Mouse (Mus musculus): ENCODE data around the gene Ccnyl1.
A peak's percentile ranks its signal among the peaks of the same experiment; 100 is the strongest.
"Not testable (repeated sequence)": the region's sequence is repeated elsewhere in the genome, so short reads cannot be mapped to it uniquely, and the experiment has no call there.

Ccnyl1 gene

GRCm38 (mm10) chr1:64690213-64691013 is at the start of gene Ccnyl1:
Gene Ccnyl1 (plus strand): TSS chr1:64690455.
- DNase-seq = peak; percentile 99

DNA sequence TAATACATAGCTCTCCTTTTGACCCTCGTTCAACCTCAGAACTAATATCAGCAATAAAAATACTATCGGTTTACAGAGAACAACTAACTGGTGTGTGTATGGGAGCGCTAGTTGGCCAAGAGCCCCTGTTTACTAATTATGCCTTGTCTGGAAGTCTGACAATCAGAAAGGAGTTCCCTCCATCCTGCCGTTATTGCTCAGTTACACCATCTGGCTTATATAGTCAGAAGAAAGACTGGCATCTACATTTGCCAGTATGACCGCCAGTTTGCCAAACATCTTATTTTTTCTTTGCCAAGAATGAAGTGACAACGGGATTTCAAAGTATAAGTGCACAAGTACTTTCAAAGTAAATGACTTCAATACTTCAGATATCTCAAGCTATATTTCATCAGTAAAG is 49.2 kb upstream of the Ccnyl1 start:
- no peak for DNase-seq

- DNase-seq = not testable (repeated sequence)
These were observed 47.7 kb upstream of the Ccnyl1 start for GRCm38 (mm10) chr1:64642541-64642940.

- no peak for DNase-seq
These were observed 45.7 kb upstream of the Ccnyl1 start for GRCm38 (mm10) chr1:64644513-64644912.

DNA sequence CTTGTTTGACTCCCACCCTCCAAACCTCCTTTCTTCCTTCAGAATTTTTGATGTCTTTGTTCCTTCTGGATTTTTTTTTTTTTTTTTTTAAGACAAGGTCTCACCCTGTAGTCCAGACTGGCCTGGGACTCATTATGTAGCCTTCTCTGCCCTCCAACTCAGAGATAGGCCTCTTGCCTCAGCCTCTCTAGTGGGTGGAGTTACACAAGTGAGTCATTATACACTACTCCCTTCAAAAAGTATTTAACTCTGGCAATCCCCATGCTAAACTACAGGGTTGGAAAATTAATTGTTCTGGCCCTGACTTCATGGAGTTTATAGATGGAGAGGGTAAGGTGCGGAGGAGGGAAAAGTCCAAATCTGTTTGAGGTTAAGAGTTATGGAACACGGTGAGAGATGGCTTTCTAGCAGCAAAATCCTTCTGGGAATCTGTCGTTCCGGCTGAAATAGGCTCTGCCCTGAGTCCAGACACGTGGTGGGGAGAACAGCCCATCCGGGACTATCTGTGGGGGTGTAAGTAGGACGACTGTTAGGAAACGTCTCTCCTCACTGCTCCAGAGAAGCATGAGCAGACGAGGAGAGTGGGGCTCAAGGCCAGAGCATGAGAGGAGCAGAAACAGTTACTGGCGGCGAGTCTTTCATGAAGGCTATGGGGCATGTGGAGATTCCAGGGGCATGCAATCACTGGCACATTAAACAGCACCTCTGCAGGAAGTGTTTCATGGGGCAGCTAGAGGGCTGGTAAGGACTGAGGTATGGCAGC is 40.7 kb upstream of the Ccnyl1 start:
- no peak for DNase-seq

- no peak for DNase-seq
These were observed 36.6 kb upstream of the Ccnyl1 start for GRCm38 (mm10) chr1:64653701-64654100.

DNA sequence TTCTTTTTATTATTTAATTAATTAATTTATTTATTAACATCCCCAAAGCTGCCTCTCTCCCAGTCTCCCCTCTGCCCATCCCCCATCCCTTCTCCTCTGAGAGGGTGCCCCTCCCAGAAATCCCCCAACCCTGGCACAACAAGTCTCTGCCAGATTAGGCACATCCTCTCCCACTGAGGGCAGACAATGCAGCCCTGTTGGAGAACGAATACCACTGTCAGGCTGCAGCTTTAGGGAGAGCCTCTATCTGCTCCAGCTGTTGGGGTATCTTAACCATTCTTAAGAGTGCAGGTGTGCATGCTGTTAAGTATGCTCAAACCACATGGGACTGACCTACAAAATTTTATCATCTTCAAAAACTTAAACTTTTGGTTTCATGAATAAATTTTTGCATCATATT is 34.8 kb upstream of the Ccnyl1 start:
- DNase-seq = no peak

- DNase-seq = no peak
These were observed 33.7 kb upstream of the Ccnyl1 start for GRCm38 (mm10) chr1:64656423-64657129.

DNA sequence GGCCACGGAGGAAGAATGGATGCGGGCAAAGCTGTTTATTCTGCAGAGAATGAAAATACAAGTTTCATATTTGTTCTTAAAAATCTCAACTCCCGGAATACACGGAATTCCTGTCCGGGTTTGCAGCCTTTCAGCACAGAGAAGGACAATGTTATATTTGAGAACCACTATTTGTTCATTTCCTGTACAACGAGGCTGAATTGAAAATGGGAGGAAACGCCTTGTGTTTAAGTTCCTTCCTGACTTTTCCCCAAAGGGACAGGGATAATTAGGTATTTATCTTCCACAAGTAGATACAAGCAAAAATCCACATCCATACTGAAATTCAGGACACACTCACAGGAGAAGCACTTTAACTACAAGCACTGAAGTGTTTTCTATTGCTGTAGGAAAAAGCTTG is 31.4 kb upstream of the Ccnyl1 start:
- DNase-seq = no peak

- no peak for DNase-seq
These were observed 23.1 kb upstream of the Ccnyl1 start for GRCm38 (mm10) chr1:64667111-64667633.

DNA sequence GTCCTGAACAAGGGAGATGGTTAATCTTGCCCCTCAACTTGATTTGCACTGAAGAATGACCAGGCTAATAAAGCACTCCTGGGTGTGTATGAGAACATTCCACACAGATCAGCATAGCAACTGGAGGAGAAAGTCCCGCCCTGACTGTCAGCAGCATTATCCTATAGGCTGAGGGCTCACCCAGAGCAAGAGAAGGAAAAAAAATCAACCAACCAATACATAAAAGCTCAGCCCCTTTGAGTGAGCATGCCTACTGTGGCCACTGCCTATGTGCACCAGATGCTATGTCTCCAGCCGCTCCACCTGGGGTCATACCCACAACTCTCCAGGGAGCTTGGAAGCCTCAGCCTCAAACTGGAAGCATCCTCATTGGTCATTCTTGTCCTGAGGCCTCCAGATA is 20.8 kb upstream of the Ccnyl1 start:
- DNase-seq = no peak

DNA sequence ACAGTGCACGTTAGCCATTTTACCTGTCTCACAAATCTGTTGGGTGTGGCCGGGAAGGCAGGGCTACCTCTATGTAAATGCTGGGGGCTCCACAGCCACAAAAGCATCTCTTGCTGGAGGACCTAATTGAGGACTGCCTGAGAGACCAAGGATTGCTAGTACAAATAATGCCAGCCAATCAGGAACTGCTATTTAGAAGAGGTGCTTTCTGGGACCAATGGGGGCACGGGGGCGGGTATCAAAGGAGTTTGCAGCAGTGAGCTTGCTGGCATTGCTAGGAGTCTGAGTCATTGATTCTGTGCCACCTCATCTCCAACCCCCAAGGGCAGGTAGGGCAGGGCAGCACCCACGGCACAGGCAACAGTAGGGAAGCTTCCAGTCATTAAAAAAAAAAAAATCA is 16.3 kb upstream of the Ccnyl1 start:
- no peak for DNase-seq

DNA sequence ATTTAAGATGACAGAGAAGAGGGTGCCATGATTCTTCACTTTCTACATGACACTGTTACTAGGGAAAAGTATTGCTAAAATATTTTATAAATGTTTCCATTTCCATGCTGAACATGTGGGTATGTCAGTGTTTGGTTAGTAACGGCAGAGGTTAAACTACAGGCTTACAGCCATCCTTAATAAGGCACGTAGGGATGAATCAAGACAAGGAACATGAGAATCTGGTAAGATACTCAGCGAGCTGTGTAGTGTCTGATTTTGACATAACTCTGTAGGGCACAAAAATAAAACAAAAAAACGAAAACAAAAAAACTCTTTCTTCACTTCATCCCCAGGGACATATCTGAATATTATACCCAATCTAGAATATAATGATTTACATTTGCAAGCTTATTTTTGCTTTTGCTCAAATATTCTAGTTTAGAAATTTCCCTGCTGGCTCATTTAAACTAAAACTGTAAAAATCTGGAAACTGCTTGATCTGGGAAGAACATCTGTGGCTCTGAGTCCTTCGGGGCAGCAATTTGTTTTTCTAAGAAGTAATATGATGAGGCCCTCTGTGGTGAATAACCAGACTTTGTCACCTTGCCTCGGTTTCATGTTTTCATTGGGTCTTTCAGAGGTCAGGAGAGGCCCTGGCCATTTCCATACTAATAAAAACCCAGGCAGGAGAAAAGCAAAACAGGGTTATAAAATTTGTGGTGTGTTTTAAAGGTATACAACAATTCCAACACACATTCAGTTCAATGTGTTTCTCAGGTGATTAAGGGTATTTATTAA is 14.0 kb upstream of the Ccnyl1 start:
- DNase-seq = no peak

- DNase-seq = no peak
These were observed 8.8 kb upstream of the Ccnyl1 start for GRCm38 (mm10) chr1:64681499-64681898.

DNA sequence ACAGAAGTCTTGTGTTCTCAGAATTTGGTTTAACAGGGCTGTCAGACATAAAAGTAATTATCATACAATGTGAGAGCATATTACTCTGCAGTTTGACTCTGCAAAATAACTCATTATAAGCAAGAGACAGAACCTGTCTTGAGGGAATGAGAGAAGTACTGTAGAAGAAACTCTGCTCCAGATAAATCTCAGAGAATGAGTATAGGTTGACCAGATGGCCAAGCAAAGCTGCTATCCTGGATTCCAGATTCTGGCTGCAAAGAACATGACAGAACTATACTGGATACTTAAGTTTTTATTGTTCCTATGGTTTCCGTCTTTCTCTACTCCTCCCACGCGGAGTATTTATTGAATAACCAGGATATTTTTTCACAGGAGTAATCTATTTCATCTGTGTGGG is 7.2 kb upstream of the Ccnyl1 start:
- no peak for DNase-seq

DNA sequence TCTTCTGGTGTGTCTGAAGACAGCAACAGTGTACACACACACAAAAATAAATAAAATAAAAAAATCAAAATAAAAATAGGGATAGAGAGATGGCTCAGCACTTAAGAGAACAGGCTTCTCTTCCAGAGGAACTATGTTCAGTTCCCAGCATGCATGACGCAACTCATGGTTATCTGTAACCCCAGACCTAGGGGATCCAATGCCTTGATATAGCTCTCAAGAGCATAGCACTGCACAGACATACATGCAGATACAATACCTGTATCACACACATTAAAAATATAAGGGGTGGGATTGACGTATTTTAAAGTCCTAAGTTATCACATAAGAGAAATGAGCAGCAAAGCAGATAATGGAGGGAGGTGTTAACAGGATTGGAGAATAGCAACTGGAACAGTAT is 5.8 kb upstream of the Ccnyl1 start:
- no peak for DNase-seq

DNA sequence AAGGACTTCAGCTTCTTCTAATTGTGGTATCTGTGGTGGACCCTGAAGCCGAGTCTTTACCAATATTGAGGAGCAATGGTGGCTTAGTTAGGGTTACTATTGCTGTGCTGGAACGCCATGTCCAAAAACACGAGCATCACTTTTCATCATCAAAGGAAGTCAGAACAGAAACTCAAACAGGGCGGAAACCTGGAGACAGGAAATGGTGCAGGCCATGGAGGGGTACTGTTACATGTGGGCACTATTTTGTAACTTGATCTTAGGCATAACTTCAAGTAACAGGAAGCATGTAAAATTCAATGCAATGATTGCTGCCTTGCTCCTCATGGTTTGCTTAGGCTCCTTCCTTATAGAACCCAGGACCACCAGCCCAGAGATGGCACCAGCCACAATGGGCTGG is 2.2 kb upstream of the Ccnyl1 start:
- DNase-seq = no peak

- DNase-seq = no peak
These were observed 568 bp upstream of the Ccnyl1 start for GRCm38 (mm10) chr1:64689561-64690212.

DNA sequence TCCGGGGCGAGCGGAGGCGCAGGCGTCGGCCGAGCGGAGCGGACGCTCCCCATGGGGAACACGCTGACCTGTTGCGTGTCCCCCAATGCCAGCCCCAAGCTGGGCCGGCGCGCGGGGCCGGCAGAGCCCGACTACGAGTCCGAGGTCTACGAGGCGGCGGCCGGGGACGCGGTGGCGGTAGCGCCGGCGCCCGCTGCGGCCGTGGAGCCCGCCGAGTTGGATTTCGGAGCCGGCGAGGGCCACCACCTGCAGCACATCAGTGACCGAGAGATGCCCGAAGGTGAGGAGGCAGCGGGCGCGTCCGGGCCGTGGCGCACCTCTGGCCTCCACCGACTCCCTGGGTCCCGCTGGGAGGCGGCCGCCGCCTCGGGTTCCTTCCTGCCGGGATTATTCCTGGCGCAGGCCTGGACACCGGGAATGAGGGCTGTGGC is 881 bp downstream of the Ccnyl1 start:
- peak; percentile 44 for DNase-seq

DNA sequence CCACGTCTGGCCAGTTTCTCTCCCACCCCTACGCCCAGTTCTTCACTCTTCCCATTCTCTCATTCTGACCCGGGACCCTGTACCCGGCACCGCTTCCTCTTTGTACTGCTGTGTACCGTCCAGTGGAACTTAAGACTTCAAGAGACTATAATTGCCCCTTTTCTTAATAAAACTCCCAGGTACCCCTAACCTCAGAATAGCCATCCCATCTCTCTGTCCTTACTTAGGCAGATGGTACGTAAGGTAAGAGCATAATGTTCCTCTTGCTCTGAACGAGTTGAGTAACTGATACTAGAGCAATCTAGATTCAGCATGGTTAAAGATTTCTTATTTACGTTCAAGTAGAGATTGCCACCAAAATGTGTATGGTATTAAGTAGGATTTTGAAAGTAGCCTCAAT is 1.3 kb downstream of the Ccnyl1 start:
- no peak for DNase-seq

GRCm38 (mm10) chr1:64695156-64695555 is 4.9 kb downstream of the Ccnyl1 start:
- no peak for DNase-seq

DNA sequence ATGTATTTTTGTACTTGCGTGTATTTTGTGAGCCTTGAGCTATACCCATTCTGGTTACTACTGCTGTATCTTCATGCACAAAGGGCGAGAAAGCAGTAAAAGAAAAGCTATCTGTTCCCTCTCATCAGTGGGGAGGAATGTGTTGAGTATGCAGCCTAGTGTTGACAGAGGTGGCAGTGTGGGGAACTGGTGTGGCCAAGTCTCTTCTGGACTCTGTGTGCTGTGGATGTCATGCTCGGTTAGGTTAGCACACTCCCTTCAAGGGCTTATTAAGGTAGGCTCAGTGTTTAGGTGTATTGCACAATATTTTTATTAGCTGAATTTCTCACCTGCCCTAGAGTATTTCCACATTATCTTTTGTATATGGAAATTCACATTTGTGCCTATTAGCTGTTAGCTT is 11.5 kb downstream of the Ccnyl1 start:
- DNase-seq = no peak
